Mouse (Mus musculus) T-helper 2 cell (primary cell): ENCODE measurements around the gene Glt1d1.

ENCODE experiments used
- in situ Hi-C: fragments of 300-600 bp; cut with MboI, MseI; formaldehyde crosslinking; loops from one replicate; pipeline ENCODE4 v1.15.1; 2025; ENCODE audit warnings: high pct_unique_total_duplicates

The Glt1d1 gene

DNA sequence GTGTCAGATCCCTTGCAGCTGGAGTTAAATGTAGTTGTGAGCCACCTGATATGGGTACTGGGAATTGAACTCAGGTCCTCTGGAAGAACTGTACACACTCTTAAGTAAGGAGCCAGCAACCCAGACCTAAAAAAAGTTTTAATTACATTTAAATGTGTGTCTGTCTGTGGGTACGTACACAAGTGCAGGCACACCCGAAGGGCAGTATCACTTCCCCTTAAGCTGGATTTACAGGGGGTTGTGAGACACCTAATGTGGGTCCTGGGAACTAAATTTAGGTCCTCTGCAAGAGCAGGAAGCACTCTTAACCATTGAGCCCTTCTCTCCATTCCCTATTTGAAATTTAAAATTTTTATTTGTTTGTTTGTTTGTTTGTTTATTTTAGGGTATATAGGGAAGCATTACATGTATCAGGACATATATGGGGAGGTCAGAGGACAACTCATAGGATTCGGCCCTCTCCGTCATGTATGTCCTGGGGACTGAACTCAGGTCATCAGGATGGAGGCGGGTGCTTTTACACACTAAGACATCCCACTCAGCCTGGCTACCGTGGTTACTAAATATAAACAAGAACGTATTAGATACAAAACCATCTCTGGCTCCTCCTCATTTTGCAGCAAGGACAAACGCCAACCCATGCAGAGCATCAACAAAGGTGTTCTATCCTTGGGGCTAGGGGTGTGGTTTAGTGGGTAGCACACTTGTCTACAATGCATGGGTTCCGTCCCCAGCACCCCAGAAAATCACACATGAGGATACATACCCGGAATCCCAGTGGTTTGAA is 7.4 kb upstream of the Glt1d1 start:
- in situ Hi-C loops: loop anchor here (25.0 kb wide), 1 partner anchor 1388 kb away; the partner anchor contains the start of genes Ran and Stx2

DNA sequence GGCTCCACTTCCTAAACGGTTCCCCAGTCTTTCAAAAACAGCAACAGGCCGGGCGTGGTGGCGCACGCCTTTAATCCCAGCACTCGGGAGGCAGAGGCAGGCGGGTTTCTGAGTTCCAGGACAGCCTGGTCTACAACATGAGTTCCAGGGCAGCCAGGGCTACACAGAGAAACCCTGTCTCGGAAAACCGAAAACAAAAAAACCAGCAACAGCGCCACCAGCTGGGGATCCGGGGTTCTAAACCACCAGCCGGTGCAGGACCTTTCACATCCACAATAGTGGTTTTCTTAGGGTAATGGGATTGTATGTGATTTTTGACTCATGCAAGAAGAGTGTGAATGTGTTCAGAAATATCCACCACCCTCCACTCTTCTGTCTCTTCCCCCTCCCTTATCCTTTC is 4.8 kb upstream of the Glt1d1 start:
- in situ Hi-C loops: no loop called here

DNA sequence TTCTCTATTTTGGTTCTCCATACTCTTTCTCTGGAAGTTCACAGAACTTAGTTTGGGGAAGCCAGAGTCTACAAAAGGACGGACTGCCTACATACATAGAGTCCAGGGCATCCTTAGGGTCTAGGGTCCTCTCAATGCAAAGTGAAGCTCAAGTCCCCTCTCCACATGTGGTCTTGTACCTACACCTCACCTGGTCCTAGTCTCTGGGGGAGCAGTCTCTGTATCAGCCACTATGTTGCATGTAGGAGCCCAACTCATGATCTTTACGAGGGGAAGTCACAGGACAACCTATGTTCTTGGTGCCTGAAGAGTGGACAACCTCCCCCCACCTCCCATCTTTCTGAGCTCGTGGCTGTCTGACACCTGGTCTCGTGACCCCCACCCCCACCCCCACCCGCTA is 391 bp upstream of the Glt1d1 start:
- in situ Hi-C loops: no loop called here

DNA sequence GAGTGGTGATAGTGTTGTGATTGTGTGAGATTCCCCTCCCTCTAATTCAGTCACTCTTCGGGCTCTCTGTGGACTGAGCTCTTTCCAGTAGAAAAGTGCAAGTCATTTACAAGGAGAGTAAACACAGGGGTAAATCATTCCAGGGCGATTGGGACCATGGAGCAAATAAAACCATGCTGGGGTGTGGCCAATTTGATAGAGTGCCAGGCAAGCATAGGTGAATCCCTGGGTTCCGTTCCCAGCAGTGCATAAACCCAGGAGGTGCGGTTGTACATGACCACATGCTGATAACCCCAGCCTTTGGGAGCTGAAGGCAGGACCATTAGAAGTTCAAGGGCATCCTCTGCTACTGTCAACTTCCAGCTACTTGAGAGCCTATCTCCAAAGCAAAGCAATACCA is 1.1 kb downstream of the Glt1d1 start:
- in situ Hi-C loops: no loop called here

DNA sequence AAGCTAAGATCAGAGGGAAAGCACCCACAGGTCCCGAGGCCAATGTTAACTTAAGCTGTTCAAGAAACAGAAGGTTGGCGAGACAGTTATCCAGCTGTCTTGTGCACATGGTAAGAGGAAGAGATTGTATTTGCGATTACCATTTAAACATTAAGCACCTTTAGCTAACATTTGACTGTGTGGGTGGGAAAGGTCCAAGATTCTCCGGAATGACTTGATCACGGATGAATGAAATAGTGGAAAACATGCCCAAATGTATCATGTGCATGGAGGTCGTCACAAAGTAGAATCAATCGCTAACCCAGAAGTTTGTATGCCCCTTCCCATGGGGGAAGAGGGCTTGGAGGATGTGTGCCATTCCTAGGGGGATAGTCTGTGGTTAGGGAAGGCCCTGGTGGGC is 1.6 kb downstream of the Glt1d1 start:
- in situ Hi-C loops: no loop called here

DNA sequence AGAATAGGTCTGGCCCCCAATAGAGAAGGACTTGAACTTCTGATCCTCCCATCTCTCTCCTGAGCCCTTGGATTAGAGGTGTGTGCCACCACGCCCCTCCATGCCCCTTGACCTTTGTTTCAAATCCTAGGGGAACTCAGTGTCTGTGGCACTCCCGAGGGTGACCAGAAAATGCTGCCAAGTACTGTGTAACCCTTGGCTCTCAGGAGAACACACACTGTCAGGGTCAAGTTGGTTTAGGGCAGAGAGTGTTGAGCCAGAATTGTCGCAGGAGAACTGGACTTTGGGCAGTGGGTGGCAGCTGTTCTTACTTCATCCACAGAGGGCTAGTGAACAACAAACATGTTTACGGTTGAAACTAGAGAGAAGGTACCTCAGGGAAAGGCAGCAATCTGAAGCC is 5.6 kb downstream of the Glt1d1 start:
- in situ Hi-C loops: no loop called here

DNA sequence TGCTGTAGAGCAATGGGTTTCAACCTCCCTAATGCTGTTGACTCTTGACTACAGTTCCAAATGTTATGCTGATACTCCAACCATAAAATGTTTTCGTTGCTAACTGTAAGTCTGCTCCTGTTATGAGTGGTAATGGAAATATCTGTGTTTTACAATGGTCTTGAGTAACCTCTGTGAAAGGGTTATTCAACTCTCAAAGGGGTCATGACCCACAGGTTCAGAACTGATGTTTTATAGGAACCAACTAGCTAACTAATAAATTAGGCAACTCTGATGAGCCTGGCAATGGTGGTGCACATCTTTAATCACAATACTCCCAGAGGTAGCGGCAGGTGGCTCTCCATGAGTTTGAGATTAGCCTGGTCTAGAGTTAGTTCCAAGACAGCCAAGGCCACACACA is 6.1 kb downstream of the Glt1d1 start:
- in situ Hi-C loops: no loop called here

DNA sequence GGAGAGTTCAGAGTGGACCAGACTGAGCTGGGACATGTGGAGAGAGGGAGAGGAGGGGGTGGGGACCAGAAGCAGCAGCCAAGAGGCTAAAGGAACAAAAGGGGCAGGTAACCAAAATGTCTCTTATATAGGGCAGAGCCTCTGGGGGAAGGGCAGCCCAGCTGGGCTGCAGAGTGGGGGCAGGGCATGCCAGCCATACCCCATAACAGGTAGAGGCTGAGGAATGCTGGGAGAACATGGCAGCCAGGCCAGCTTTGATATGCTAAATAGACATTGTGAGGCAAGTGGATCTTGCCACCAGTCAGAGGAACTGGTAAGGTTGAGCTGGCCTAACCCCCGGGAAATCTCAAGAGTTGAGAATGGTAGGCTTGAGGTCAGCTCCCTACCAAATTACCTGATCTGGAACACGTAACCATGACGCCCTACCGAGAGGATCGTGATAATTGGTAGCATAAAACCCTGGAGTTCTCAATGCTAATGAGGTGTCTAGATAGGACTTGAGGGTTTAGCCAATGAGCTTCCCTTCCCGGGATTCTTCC is 7.1 kb downstream of the Glt1d1 start:
- in situ Hi-C loops: no loop called here

DNA sequence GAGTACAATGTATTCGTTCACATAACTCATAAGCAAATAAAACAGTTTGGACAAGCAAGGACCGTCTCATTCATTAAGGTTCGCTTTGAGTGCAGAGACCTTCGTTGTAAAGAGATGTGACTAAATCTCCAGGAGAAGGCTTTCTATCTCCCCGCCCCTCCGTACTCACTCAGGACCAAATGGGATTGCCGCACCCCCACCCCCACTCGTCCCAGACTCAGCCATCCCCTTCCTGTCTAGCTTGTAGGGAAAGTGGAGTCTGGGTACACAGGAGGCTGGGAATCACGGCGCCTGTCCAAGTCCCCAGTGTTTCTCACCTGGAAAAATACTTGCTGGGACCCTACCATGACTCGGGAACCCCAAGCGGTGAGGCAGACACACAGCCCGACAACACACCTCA is 7.6 kb downstream of the Glt1d1 start:
- in situ Hi-C loops: no loop called here

DNA sequence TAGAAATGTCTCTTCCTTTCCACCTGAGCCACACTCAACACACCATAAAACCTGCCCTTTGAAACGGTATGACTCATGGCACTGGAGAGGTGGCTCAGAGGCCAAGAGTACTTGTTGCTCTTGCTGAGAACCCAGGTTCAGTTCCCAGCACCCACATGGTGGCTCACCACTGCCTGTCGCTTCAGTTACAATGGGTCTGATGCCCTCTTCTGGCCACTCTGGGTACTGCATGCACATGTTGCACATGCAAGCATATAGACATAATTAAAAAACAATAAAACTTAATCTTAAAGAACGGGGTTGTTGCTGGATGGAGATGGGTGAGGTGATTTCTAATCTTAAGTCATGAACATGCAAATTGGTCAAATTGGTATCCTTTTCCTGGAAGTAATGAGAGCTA is 8.3 kb downstream of the Glt1d1 start:
- in situ Hi-C loops: no loop called here

DNA sequence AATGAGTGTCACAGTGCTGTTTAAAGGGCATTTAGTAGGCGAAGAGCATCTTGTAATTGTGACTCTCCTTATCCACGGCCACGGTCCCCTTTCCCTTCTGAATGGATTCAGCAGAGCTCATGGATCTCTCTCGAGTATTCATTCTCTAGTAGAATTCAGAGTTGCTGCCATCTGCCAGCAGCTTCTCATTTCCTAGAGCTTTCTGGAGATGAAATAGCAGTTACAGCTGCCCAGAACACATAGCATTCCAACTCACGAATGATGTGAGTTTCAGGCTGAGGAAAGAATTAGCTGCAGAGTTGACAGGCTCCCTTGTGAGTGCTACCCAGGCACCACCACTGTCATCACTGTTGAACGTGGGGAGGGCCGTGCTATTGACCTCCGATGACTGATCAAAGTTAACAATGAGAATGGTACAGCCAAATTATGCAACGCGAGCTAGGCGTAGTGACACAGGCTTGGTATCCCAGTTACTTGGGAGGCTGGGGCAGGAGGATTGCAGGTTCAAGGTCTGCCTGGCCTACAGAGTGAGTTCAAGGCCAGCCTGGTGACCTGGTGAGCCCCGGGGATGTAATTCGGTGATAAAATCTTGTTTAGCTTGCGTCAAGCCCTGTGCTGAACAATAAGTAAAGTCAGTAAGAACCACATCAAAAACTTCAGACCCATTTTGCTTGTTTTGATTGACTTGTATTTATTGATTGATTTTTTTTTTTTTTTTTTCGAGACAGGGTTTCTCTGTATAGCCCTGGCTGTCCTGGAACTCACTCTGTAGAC is 9.3 kb downstream of the Glt1d1 start:
- in situ Hi-C loops: no loop called here

DNA sequence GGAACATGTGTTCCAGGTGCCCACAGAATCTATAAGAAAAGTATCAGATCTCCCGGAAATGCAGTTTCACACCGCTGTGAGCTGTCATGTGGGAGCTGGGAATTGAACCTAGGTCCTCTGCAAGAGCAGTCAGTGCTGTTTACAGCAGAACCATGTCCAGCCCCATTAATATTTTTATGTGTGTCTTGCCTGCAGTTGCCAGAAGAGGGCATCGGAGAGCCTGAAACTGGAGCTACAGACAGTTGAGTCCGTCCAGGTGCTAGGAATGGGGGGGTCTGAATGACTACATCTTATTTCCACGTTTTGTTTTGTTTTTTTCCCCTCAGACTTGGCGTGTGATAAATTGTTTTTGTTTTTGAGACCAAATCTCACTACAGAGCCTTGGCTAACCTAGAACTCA is 16.0 kb downstream of the Glt1d1 start:
- in situ Hi-C loops: no loop called here

DNA sequence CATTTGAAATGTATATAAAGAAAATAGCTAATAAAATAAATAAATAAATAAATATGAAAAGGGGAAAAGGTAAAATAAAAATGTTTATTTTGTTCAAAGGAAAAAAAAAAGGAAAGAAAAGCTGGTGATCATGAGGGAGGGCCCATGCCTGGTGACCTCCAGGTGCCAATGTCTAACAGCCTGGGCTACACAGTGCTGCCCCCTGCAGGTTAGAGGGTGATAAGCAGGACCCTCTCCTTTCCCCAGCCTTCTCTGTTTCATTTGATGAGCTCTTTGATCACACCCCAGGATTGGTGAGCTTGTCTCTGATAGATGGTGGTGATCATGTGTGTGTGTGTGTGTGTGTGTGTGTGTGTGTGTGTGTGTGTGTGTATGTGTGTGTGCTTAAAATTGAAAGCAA is 17.0 kb downstream of the Glt1d1 start:
- in situ Hi-C loops: no loop called here

DNA sequence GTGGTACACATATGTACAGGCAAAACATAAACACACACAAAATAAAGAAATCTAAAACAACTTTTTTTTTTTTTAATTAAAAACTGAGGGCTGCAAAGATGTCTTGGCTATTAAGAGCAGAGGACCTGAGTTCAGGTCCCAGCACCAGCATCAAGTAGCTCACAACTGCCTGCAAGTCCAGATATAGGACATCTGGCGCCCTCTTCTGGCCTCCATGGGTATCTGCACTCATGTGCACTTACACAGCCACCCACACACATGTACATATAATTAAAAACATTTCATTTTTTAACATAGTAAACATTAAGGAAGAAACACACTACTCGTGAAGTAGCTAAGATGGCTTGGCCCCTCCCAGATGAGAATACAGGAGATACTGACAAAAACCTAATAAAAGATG is 26.2 kb downstream of the Glt1d1 start:
- in situ Hi-C loops: no loop called here

DNA sequence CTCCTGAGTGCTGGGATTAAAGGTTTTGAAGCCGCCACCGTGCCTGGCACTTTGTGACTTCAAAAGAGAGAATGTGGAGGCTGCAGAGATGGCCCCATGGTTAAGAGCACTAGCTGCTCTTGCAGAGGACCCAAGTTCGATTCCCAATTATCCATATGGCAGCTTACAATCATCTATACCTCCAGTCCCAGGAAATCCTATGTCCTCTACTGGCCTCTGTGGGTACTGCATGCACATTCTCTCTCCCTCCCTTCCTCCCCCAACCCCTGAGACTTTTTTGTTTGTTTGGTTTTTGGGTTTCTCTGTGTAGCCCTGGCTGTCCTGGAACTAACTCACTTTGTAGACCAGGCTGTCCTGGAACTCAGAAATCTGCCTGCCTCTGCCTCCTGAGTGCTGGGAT is 27.2 kb downstream of the Glt1d1 start:
- in situ Hi-C loops: no loop called here

DNA sequence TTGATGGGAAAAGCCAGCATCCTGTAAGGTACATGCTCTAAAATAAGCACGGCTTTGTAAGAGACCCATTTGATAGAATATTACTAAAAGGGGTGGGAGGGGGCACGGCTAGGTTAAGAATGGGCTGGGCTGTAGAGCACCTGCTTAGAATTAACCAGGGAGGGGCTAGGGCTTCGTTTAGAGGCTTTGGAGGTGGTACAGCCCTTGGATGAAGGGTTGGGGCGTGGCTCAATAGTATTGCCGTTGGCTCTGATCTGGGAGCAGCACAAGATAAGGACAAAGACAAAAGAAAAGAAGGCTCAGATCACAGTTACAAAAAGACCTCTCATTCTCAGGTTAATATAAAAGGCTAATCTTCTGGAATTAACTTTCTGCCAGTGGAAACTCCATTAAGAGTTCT is 28.2 kb downstream of the Glt1d1 start:
- in situ Hi-C loops: no loop called here

DNA sequence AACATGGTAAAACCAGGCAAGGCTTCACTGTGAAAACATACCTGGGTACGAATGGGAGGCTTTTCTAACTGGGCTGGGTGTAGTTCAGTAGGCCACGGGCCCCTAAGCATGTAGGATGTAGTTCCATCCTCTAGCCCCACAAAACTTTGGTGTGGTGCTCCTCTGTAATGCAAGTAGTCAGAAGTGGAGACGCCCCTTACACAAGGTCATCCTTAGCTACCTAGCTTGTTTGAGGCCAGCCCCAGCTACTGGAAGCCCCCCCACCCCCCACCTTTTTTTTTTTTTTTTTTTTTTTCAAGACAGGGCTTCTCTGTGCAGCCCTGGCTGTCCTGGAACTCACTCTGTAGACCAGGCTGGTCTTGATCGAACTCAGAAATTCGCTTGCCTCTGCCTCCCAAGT is 28.9 kb downstream of the Glt1d1 start:
- in situ Hi-C loops: no loop called here

DNA sequence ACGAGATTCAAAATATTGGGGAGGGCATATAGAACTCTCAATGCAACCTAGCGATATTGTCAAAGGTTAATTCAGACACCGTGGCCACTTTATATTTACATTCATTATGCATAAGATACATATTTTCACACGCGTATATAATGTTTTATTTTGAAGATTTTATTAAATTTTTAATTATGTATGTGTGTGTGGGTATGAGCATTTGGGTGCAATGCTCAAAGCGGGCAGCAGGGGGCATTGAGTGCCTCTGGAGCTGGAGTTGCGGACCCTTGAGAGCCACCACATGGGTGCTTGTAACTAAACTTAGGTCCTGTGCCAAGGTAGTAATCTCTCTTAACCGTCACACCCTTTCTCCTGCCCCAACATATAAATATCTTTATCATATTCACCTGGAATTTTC is 41.9 kb downstream of the Glt1d1 start:
- in situ Hi-C loops: no loop called here

DNA sequence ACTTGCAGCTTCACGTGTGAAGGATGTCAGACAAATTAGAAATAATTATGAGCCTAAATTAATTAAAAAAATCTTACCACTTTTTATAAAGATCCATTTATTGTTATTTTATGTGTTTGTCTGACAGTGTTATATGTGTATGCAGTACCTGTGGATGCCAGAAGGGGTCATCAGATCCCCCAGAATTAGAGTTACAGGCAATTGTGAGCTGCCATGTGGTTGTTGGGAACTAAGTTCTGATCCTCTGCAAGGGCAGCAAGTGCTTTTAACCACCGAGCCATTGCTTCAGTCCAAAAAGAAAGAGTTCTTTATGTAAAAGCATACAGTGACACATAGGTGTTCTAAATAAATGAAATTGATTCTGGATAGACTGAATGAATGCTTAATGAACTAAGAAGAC is 45.5 kb downstream of the Glt1d1 start:
- in situ Hi-C loops: no loop called here

DNA sequence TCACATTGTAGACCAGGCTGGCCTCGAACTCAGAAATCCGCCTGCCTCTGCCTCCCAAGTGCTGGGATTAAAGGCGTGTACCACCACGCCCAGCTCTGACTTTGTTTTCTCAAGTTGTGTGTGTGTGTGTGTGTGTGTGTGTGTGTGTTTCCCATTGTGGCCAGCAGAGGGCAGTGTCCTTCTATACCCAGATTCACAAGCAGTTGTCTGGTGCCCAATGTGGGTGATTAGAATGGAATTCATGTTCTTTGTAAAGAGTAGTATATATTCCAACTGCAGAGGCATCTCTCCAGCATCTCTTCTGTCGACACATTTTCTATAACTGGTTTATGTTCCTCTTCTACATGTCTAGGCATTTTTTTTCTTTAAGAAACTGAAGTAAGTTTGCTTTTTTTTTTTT is 46.4 kb downstream of the Glt1d1 start:
- in situ Hi-C loops: no loop called here

DNA sequence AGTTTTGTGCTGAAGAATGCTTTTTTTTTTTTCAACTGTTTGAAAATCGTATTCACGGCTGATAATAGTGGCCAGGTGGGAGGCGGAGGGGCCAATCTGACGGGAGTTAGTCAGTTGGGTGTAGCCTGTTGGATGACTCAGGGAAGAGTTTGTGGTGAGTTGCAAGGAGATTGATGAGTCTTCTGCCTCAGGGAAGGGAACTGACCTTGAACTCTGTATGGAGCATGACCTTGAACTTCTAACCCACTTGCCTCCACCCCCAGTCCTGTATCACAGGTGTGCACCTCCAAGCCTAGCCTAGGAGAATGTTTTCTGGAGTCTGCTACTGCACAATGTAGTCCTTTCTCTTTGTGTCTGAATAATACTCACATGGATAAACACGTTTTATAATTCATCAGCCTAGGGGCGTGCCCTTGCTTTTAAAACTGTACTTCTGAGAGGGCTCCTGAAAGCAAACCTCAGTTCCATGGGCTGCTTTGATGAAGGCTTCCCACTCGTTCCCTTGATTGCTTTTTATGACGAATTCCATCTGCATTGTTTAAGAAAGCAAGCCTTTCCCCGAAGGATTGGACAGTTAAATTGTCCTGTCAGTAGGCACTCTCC is 56.6 kb downstream of the Glt1d1 start:
- in situ Hi-C loops: no loop called here

DNA sequence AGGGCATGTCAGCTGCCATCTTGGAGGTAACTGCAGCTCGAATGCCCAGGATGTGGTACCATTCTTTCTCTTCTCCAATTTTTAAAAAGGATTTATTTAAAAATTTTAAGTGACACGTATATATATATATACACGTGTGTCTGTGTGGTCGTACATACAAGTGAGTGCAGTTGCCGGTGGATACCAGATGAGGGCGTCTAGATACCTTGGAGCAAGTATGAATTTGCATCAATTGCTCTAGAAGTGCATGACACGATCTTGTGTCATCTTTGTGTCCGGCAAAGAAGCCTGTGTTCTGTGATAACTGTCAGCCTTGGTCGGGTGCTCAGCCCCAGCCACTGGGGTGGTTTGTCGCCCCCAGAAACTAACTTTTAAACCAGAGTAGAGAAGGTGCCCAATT is 59.0 kb downstream of the Glt1d1 start:
- in situ Hi-C loops: loop anchor here (10.0 kb wide), 1 partner anchor 974 kb away; no protein-coding TSS in a partner anchor
